Mouse (Mus musculus) adrenal gland, adult 2 months (tissue): ENCODE results near the gene Ak1. TPM values are rescaled to one million over a fixed set of nuclear protein-coding genes. Genes with fewer than 3 reads are reported as not detected.

Experiments
- DNase-seq: peaks from one replicate; pipeline ENCODE4 v3.0.0; 2021
- polyA plus RNA-seq: library from polyadenylated mRNA; depleted of rRNA; stranded (reverse); fragments of >200 nt; gene quantifications from 2 replicates; pipeline ENCODE4 v1.2.3, GENCODE M21; 2012
- total RNA-seq, 2 experiments: library from RNA; stranded (reverse); gene quantifications; 2 replicates each; pipeline ENCODE4 v1.2.3; 2021

Ak1 gene
- total and polyA plus RNA-seq, 3 experiments: 40.6 to 66.6 (median 59.0) TPM

DNA sequence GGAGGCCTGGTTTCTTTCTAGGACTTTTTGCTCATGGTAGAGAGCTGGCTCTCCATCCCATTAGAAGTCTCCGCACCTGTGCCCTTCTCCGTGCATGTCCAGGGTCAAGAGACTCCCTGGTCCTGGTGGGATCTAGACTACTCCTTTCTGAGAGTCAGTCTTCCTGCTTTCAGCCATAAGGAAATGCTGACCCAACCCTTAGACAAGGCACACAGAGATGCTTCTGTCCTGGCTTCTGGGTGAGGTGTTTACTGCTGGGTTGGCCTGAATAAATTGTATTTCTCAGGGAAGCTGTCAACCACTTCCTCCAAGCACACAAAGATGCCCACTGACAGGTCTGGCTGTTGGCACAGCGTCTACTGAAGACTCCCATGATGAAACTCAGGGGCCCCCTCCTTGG, 22.1 kb upstream of the Ak1 start, which contains the start of gene St6galnac6:
TSS of gene St6galnac6 (plus strand) at position 301 of the 400 bp plus-strand sequence.
- DNase-seq: no peak

DNA sequence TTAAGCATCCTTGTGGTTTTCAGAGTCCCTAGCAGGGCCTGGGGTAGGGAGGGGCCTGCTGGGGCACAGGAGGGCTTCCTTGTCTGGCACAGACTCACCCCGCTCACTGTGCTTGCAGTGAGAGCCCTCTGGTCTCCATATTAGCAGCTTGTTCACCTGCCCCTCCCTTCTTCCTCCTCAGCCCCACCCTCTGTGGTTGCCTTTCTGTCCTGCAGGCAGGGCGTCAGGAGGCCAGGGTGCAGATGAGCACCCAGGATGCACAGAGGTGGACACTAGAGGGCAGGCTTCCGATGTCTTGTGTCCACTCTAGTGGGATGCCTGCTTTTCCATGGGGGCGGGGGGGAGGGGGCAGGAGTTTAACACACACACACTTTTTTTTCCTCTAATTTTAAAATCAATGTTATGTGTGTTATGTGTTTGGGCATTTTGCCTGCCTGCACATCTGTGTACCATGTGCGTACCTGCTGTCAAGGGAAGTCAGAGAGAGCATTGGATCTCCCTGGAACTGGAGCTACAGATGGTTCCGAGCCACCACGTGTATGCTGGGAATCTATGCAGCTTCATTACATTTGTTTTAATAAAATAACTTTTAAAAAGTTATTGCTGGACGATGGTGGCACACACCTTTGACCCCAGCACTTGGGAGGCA, 20.0 kb upstream of the Ak1 start:
- DNase-seq: peak; percentile 50

DNA sequence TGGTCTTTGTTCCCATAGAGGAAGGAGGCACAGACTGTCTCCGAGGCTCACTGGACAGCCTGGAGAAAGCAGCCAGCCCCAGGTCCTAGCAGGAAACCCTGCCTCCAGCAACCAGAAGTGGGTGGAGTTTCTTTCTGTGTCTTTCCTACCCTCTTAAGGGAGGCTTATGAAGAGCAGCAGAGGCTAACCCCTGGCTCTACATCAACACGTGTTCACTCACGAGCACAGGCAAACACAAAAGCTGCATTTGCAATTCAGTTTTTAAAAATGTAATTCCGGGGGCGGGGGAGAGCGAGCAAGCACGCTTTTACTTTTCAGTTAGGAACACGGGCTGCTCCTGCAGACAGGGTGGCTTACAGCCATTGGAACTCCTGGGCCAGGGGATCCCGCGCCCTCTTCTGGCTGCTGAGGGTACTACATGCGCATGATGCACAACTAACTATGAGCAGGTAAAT, 18.9 kb upstream of the Ak1 start:
- peak; percentile 86 for DNase-seq

DNA sequence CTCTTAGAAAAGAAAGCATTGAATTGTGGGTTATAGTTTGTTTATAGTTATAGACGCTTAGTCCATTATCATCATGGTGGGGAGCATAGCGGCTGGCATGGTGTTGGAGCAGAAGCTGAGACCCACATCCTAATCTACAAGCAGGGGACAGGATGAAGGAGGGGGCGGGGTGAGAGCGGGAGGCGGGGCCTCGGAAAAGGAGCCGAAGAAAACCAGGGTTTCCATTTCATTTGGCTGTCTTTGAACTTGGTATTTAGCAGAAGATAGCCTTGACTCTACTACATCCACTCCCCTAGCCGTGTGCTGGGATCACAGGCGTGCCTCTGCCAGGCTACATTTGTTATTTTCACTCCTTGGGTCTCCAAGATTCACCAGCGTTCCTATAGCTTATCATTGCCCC, 16.9 kb upstream of the Ak1 start:
- no peak for DNase-seq

DNA sequence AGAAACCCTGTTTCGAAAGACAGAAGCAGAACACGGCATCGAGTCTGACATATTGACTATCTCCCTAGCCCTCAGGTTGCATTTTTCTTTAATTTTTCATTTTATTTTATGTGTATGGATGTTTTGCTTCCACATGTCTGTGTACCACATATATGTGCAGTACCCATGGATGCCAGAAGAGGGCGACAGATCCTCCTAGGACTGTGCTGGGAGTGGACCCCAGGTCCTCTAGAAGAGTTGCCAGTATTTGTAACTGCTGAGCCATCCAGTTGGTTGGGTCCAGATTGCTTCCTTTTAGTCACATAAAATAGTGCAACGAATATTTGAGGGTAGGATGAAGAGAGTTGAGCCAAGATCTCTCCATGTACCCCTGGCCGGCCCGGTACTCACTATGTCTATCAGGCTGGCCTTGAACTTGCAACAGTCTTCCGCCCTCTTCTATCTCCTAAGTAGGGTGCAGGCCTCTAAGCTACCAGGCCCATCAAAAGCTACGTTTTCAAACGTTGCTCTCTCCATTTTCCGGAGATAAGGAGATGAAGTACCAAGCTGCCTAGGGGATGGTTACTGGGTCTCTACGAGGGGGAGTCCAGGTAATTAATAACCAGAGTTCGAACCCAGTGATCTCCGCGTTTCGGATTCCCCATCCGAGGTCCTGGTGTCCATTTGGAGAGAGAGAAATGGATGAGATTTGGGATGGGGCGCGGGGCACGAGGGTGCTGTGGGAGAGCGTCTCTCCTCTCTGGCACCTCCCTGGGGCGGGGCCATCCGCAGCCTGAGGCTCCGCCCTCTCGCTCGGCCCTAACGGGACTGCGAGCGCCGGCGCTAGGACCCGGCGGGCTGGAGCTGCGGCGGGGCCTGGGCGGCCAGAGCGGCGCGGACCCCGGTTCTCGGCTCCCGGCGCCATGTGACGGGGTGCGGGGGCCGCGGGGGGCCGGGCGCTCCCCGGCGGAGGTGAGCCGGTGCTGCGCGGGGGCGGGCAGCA, 15.1 kb upstream of the Ak1 start:
- peak; percentile 92 for DNase-seq

DNA sequence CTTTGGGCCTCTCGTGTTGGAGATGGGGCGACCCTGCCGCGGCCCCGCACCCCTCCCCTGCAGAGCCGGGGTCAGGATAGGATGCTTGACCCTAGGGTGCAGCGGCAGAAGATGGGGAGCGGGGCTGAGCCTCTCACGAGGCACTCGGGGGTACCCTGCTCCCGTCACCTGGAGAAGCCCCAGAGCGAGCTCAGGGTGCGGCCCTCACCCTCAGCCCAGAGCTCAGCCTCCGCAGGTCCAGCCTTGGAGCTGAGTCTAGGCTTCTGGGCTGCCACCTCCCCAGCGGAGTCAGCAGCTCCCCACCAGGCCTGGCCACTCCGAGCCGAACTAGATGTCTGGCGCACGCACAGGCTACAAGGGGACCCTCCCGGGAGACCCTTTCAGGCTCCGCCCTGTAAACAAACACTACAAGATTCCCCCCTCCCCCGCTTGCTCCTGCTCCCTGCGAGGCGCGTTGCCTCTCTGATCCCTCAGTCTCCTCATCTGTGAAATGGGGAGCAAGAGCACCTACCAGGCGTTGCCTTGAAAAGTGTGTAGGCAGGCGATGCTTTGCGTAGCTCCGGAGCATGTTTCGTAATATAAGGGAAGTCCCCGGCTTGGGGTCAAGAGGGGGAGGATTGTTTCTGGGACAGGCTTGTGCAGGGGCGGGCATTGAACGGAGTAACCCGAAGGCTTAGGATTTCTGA, 14.2 kb upstream of the Ak1 start:
- DNase-seq: peak; percentile 72

DNA sequence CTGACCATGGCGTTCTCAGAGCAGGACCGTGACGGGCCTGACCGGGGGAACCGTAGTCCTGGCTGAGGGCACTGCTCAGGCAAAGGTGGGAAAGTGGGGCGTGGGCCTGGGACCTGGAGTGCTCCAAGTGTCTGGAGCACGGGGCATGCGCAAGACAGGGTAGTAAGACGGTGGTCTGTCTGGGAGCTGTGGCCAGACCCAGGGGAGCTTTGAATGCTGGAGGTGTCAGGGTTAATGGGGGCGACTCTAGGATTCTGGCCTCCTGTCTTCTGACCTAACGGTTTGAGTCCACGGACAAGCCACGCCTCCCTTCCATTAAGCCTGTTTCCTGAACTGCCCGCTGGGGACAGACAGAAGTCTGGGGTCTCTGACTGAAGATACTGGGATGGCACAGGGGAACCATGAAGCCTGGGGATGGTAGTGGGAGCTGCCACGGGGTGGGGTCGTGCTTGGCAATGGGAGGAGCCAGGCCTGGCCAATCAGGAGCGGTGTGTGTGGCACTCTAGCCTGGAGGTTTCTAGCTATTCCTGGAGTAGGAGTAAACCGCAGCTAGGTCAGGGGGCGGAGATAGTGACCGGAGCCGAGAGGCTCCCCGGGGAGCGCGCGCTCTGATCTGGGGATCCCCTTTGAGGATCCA, 13.3 kb upstream of the Ak1 start:
- DNase-seq: peak; percentile 93

DNA sequence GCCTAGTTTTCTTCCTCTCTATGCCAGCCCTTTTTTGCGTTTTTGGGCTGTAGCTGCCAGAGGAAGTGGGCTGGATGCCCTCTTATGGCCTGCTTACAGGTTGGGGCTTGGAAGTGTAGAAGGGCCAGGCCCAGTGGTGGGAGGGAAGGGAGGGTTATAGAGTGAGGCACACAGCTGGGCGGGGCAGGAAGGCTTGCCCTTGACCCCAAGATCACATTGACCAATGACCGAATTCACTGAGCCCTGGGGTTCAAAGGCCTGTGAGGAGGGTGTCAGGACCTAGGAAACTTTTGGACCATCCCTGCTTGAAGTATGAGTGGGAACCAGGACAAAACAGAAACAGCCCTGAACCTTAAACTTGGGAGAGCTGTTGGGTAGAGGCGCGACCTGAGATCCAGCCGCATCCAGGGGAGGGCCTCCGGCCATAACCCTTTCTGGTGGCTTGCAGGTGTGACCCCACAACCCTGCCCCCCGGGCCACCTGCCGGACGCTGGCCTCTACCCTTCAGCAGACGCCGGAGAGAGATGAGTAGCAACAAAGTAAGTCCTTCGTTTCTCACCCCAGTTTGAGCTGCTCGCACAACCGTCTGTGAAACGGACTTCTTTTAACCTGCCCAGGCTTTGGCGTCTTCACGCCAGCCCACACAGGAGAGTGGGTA, 12.7 kb upstream of the Ak1 start:
- DNase-seq: no peak

DNA sequence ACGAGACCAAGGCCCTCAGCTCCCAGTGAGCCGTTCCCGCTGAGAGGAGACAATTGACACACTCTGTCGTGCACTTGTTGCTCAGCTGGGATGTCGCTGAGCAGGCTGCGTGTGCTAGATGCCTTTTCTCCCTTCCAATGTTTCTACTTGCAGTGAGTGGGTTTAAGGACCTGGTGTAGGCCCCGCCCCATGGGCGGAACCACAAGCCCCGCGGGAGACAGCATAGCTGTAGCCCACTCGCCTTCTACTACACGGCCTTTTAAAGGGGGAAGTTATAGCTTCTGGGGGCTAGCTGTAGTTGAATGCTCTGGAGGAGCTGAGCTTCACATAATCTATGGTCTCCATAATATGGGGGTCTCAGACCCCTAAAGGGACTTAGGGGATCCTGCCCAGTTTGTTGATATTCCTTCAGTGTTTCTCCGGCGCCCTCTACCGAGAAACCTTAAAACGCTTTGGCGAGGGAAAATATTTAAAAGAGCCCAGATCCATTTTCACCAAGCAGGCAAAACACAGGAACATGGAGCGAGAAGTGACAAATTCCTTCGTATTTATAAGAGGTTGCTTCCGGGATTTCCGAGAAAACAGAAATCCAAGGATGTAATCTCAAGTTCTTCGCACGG, 10.8 kb upstream of the Ak1 start:
- peak; percentile 64 for DNase-seq

DNA sequence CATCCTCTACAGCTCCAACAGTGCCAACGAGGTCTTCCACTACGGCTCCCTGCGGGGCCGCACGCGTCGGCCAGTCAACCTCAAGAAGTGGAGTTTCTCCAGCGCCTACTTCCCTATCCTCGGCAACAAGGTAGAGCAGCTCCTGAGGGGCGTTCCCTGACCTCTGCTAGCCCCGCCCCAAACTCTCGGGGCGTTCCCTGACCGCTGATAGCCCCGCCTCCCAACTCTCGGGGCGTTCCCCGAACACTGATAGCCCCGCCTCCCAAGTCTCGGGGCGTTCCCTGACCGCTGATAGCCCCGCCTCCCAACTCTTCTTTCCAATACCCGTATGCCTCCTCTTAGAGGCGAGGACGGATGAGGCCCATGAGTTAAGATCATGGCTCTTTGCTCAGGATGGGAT, 9.3 kb upstream of the Ak1 start:
- DNase-seq: no peak

DNA sequence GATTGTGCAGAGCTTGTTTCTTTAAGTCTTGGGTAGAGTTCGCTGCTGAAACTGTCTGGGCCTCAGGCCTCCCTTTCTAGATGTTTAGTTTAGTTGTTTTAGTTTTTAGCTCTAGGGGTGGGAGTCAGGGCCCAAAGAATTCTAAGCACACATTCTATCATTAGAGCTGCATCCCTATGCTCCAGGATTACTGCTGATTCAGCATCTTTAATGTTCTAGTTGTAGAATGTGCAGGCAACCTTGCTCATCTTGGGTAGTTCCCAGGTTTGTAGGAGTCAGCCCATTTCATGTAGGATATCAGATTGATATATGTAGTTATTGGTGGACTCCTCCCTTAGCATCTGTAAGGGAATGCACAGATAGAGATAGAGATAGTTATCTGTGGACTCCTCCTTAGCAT, 4.4 kb upstream of the Ak1 start:
- no peak for DNase-seq

DNA sequence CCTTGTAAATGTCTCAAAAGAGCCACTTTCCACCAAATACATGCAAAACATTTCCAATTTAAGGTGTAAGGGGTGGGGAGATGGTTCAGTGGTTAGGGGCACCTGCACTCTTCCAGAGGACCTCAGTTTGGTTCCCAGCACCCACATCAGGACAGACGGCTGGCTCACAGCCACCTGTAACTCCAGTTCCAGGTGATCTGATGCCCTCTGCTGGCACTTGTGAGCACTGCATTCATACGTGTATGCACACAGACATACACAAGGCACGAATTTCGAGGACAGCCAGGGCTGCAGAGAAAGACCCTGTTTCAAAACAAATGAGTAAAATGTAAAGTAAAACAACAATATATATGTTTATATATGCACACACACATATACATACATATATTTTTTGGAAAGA, 4.0 kb upstream of the Ak1 start:
- no peak for DNase-seq

DNA sequence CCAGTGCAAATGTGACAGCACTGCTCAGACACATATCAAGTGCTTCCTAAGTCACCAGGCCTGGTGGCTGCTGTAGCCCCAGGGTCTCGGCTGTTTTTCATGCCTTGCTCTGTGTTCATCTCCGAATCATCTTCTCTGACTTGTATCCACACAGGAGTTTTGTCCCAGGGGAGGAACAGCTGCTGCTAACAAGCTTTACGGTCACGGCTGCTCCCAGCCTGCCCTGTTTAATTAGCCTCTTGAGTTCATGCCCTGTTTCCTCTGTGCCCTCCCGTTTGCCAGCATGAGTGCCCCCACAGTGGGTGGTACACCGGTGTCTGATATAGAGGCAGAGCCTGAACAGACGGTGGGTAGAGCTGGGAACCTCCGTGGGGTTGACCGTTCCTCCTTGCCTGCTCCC, 3.5 kb upstream of the Ak1 start:
- no peak for DNase-seq

DNA sequence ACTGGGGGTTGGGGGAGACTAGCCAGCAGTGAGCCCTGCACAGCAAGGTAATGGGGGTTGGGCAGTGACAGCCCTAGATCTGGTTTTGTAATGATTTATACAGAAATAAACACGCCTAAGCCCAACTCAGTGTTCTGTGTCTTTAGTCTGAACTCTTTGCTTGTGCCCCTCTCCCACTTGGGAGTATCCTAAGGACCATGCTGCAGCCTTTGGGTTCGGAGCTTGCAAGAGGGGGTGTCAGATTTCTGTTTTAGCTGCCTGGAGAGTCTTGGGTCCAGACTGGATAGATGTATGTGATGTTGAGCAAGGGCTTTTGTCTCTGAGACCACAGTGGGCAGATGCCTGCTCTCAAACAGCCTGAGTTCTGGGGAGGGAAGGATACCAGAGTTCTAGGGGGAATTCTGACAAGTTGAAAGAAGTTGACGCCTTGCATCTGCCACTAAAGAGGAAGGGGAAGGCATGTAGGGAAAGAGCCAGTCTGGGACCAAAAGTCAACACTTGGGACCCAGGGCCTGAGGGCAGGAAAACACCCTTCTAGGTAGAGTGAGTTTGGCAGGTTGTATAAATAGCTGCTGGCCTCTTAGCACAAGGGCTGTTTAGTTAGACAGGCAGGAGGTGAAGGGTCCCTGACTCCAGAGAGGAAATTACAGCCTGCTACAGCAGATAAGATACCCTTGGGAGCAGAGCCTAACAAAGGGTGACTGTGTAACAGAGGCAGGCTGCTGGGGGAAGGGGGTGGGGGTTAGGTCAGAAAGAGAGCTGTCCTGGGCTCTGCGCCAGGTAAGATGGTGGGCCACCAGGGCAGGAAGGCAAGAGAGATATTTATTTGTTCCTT, 659 bp upstream of the Ak1 start:
- DNase-seq: peak; percentile 72

DNA sequence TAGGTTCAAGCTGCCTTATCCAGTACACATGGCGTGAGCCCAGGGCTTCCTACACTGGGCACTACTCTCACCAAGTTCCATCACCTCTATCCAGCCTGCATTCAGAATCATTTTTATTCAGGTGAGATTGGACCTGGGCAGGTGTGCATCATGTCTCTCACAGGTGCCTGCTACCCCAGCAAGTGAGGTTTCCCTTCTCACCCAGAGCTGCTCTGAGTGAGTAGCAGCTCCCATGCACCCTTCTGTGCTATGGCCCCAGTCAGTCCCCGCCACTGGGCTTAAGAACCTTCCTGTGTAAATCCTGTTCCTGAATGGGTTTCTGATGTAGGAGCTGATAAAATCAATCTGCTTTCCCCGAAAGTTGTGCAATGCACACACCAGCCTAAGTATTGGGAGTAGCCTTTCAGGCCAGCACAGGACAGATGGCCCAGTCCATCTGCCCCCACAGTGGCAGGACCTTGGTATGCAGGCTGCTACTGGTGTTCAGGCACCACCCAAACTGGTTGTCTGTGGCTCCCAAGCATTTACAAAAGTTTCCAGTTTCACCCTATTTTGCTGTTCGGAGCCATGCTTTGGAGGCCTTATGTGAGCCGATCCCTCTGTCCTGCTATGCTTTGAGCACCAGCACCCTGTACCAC, 2.7 kb downstream of the Ak1 start:
- DNase-seq: no peak

DNA sequence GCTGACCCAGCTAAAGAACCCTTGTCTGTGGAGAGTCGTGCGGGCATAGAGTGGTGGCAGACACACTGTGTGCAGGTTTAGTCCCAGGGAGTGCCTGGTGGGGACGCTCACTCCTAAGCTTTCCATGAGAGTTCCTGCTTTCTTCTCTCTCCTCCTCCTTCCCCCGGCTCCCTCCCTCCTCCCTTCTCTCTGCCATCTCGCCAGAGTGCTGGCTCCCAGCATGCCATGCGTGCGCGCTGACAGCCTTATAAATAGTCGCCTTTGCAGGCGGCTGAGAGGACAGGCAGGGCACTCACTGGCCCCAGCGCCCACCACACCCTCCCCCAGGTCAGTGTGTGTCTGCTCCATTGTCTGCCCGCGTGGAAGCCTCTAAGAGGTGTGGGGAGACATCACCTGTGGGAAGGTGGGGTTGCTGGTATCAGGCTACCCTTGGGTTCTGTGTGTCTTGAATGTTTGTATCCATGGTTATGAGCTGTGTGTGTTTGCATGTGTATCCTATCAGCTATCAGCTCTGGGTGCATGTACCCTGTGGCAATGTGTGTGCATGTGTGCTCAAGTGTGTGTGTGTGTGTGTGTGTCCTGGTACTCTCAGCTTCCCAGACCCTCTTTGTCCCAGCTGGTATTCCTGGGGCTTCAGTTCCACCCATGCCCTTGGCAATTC, 3.8 kb downstream of the Ak1 start:
- DNase-seq: peak; percentile 88

DNA sequence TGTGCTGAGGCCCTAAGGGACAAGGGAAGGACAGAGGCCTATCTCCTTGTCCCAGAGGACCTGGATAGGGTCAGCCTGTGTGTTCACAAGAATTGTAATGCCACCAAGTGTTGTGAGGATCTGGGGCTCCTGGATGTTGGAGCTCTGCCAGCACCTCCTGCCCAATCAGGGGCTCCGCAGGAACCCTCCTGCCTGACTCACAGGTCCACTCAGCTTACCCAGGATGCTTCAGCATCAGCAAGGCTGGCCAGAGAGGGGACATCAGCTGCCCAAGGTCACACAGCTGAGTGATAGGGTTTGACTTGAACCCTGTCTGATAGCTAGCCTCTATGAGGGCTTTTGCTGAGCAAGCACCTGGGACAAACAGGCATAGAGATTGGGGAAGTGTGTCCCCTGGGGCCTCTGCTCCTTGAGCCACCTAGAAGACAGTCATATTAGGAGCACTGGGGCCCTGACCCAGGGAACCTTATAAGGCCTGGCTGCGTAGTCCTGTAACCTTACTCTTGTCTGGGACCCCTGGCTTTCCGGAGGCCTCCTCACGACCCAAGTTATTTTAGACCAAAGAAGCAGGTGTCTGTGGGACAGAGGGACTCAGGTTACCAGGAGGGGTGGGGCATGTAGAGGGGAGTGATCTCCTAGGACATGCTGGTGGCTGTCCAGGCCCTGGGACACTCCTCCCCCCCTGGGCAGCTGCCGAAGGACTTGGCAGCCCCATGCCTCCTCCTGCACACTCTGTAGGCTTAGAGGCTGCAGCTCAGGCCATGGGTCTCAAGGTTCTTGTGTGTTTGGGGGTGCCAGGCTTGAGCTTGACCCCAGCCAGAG, 4.5 kb downstream of the Ak1 start:
- DNase-seq: peak; percentile 85
